Mouse (Mus musculus) kidney, adult 9 months (tissue): ENCODE results near the gene Pdia6.

ENCODE experiments used
- DNase-seq: peaks from one replicate; pipeline ENCODE4 v3.0.0; 2022

Pdia6 gene

GRCm38 (mm10) chr12:17265971-17266672, at the start of gene Pdia6:
TSS of gene Pdia6 (plus strand) at chr12:17266545.
- peak; percentile 93 for DNase-seq

- DNase-seq, result no peak
Measured at GRCm38 (mm10) chr12:17218390-17218789, 48.0 kb upstream of the Pdia6 start.

GRCm38 (mm10) chr12:17219107-17219506, 47.2 kb upstream of the Pdia6 start:
- no peak for DNase-seq

- DNase-seq, result no peak
Measured at GRCm38 (mm10) chr12:17220631-17221030, 45.7 kb upstream of the Pdia6 start.

GRCm38 (mm10) chr12:17221891-17222428, 44.4 kb upstream of the Pdia6 start:
- no peak for DNase-seq

GRCm38 (mm10) chr12:17223050-17223449, 43.3 kb upstream of the Pdia6 start:
- no peak for DNase-seq

GRCm38 (mm10) chr12:17225012-17225411, 41.3 kb upstream of the Pdia6 start:
- no peak for DNase-seq

- no peak for DNase-seq
Measured at GRCm38 (mm10) chr12:17227903-17228302, 38.4 kb upstream of the Pdia6 start.

GRCm38 (mm10) chr12:17230581-17230980, 35.8 kb upstream of the Pdia6 start:
- DNase-seq, result no peak

GRCm38 (mm10) chr12:17231513-17231912, 34.8 kb upstream of the Pdia6 start:
- no peak for DNase-seq

- no peak for DNase-seq
Measured at GRCm38 (mm10) chr12:17235535-17236313, 30.6 kb upstream of the Pdia6 start.

GRCm38 (mm10) chr12:17238588-17239427, 27.5 kb upstream of the Pdia6 start:
- DNase-seq, result no peak

- no peak for DNase-seq
Measured at GRCm38 (mm10) chr12:17239428-17239688, 27.0 kb upstream of the Pdia6 start.

- no peak for DNase-seq
Measured at GRCm38 (mm10) chr12:17241016-17241415, 25.3 kb upstream of the Pdia6 start.

- no peak for DNase-seq
Measured at GRCm38 (mm10) chr12:17241614-17242013, 24.7 kb upstream of the Pdia6 start.

- DNase-seq, result no peak
Measured at GRCm38 (mm10) chr12:17242041-17242440, 24.3 kb upstream of the Pdia6 start.

- DNase-seq, result no peak
Measured at GRCm38 (mm10) chr12:17250962-17251361, 15.4 kb upstream of the Pdia6 start.

GRCm38 (mm10) chr12:17253069-17253468, 13.3 kb upstream of the Pdia6 start:
- DNase-seq, result peak; percentile 66

- DNase-seq, result no peak
Measured at GRCm38 (mm10) chr12:17255602-17256001, 10.7 kb upstream of the Pdia6 start.

GRCm38 (mm10) chr12:17256905-17257304, 9.4 kb upstream of the Pdia6 start:
- peak; percentile 56 for DNase-seq

GRCm38 (mm10) chr12:17258431-17258830, 7.9 kb upstream of the Pdia6 start:
- peak; percentile 17 for DNase-seq

- DNase-seq, result no peak
Measured at GRCm38 (mm10) chr12:17261005-17261404, 5.3 kb upstream of the Pdia6 start.

GRCm38 (mm10) chr12:17263881-17264280, 2.5 kb upstream of the Pdia6 start:
- no peak for DNase-seq
